Mouse (Mus musculus): ENCODE measurements around the gene Zdhhc6. TPM values are rescaled to one million over a fixed set of nuclear protein-coding genes. Genes with fewer than 3 reads are reported as not detected.

Gene Zdhhc6
- polyA plus RNA-seq, 1 experiment from 2014 or later, result 103 TPM

- H3K9me3 ChIP-seq (ENCODE audit: control insufficient read depth, low read length), result no peaks in the 10 kb centered on the region
- H3K9ac ChIP-seq (ENCODE audit: low read length), result no peak overlapping the region
- H3K4me3 ChIP-seq (ENCODE audit: low read depth, low read length), result no peak overlapping the region
- H3K4me1 ChIP-seq (ENCODE audit: control insufficient read depth, insufficient read depth, low read length), result no peaks in the 10 kb centered on the region
- H3K36me3 ChIP-seq (ENCODE audit: control insufficient read depth, insufficient read depth, low read length), result no peaks in the 10 kb centered on the region
- H3K27ac ChIP-seq (replicated peaks; ENCODE audit: low read depth, low read length), result no peak overlapping the region
- no peaks in the 10 kb centered on the region for H3K27me3 ChIP-seq (ENCODE audit: control insufficient read depth, insufficient read depth, low read length)
- DNase-seq (ENCODE audit: low spot score), result no peak
- ATAC-seq (ENCODE audit: insufficient number of reproducible peaks, low FRiP score, low TSS enrichment, low read depth), result no peak
- H3K4me2 ChIP-seq (ENCODE audit: low read depth, severe bottlenecking), result no peak overlapping the region
- WGBS, result 31% methylated on average over 2 of the region's 2 CpGs
Measured at GRCm38 (mm10) chr19:55236026-55236425, 79.8 kb downstream of the Zdhhc6 start.

DNA sequence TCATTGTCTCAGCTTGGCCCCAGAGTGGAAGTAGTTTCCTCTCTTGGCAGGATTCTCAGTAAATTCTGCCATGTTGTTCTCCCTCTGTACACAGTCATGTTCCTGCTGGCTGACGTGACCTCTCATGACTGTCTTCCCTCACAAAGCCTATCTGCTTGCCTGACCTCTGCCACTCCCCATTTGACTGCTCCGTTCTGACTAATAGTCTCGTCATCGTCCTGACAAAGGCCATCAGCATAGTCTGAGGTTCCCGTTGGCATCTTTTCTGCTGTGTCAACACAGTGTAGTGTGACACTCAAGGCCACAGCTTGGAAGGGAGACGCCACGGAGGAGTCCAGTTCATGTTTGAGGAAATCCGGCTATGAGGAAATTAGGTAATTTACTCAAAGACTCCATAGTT lies 83.7 kb downstream of the Zdhhc6 start:
- DNase-seq (ENCODE audit: low spot score) (no peak), ATAC-seq (ENCODE audit: insufficient number of reproducible peaks, low FRiP score, low TSS enrichment, low read depth) (no peak)
- Histone ChIP-seq H3K4me1 (ENCODE audit: control insufficient read depth, insufficient read depth, low read length) (no peaks in the 10 kb centered on the region), H3K9me3 (ENCODE audit: control insufficient read depth, low read length) (no peaks in the 10 kb centered on the region), H3K27ac (replicated peaks; ENCODE audit: low read depth, low read length) (no peak overlapping the region), H3K4me2 (ENCODE audit: low read depth, severe bottlenecking) (no peak overlapping the region), H3K27me3 (ENCODE audit: control insufficient read depth, insufficient read depth, low read length) (no peaks in the 10 kb centered on the region), H3K4me3 (ENCODE audit: low read depth, low read length) (no peak overlapping the region), H3K36me3 (ENCODE audit: control insufficient read depth, insufficient read depth, low read length) (no peaks in the 10 kb centered on the region), H3K9ac (ENCODE audit: low read length) (no peak overlapping the region)
- 81% methylated on average over 8 of the region's 8 CpGs for WGBS

- Histone ChIP-seq H3K9ac (ENCODE audit: low read length) (no peak overlapping the region), H3K27me3 (ENCODE audit: control insufficient read depth, insufficient read depth, low read length) (no peaks in the 10 kb centered on the region), H3K4me3 (ENCODE audit: low read depth, low read length) (no peak overlapping the region), H3K4me1 (ENCODE audit: control insufficient read depth, insufficient read depth, low read length) (no peaks in the 10 kb centered on the region), H3K4me2 (ENCODE audit: low read depth, severe bottlenecking) (no peak overlapping the region), H3K9me3 (ENCODE audit: control insufficient read depth, low read length) (no peaks in the 10 kb centered on the region), H3K36me3 (ENCODE audit: control insufficient read depth, insufficient read depth, low read length) (no peaks in the 10 kb centered on the region), H3K27ac (replicated peaks; ENCODE audit: low read depth, low read length) (no peak overlapping the region)
- DNase-seq (ENCODE audit: low spot score) (no peak), ATAC-seq (ENCODE audit: insufficient number of reproducible peaks, low FRiP score, low TSS enrichment, low read depth) (no peak)
- WGBS, result 87% methylated on average over 10 of the region's 10 CpGs
Measured at GRCm38 (mm10) chr19:55231081-55231480, 84.8 kb downstream of the Zdhhc6 start.

- WGBS, result 81% methylated on average over 7 of the region's 7 CpGs
- Histone ChIP-seq H3K9ac (ENCODE audit: low read length) (no peak overlapping the region), H3K9me3 (ENCODE audit: control insufficient read depth, low read length) (no peaks in the 10 kb centered on the region), H3K4me1 (ENCODE audit: control insufficient read depth, insufficient read depth, low read length) (no peaks in the 10 kb centered on the region), H3K4me2 (ENCODE audit: low read depth, severe bottlenecking) (no peak overlapping the region), H3K4me3 (ENCODE audit: low read depth, low read length) (no peak overlapping the region), H3K27ac (replicated peaks; ENCODE audit: low read depth, low read length) (no peak overlapping the region), H3K36me3 (ENCODE audit: control insufficient read depth, insufficient read depth, low read length) (no peaks in the 10 kb centered on the region), H3K27me3 (ENCODE audit: control insufficient read depth, insufficient read depth, low read length) (no peaks in the 10 kb centered on the region)
- ATAC-seq (ENCODE audit: insufficient number of reproducible peaks, low FRiP score, low TSS enrichment, low read depth) (no peak), DNase-seq (ENCODE audit: low spot score) (no peak)
Measured at GRCm38 (mm10) chr19:55227135-55227534, 88.7 kb downstream of the Zdhhc6 start.

DNA sequence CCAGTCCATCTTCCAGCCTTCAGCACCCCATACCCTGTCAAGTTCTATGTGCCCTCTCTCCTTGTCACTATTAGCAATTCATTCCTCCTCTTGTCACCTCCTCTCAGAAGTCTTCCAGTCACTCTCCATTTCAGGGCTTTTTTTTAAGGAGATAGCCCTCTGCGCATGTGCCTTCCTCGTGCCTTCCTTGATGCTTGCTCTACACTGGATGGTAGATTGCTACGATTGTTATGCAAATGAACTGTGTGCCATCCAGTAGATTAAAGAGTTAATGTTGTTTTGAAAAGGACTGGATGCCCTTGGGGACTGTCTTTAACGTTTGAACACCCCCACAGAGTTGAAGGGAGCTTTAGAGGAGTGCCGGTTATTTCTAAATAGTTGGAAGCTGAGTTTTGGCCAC lies 89.2 kb downstream of the Zdhhc6 start:
- no peak overlapping the region for H3K27ac ChIP-seq (replicated peaks; ENCODE audit: low read depth, low read length)
- H3K9me3 ChIP-seq (ENCODE audit: control insufficient read depth, low read length), result no peaks in the 10 kb centered on the region
- H3K4me3 ChIP-seq (ENCODE audit: low read depth, low read length), result no peak overlapping the region
- H3K36me3 ChIP-seq (ENCODE audit: control insufficient read depth, insufficient read depth, low read length), result no peaks in the 10 kb centered on the region
- ATAC-seq (ENCODE audit: insufficient number of reproducible peaks, low FRiP score, low TSS enrichment, low read depth), result no peak
- H3K4me1 ChIP-seq (ENCODE audit: control insufficient read depth, insufficient read depth, low read length), result no peaks in the 10 kb centered on the region
- WGBS, result 76% methylated on average over 5 of the region's 5 CpGs
- H3K4me2 ChIP-seq (ENCODE audit: low read depth, severe bottlenecking), result no peak overlapping the region
- no peak overlapping the region for H3K9ac ChIP-seq (ENCODE audit: low read length)
- no peak for DNase-seq (ENCODE audit: low spot score)
- H3K27me3 ChIP-seq (ENCODE audit: control insufficient read depth, insufficient read depth, low read length), result no peaks in the 10 kb centered on the region

DNA sequence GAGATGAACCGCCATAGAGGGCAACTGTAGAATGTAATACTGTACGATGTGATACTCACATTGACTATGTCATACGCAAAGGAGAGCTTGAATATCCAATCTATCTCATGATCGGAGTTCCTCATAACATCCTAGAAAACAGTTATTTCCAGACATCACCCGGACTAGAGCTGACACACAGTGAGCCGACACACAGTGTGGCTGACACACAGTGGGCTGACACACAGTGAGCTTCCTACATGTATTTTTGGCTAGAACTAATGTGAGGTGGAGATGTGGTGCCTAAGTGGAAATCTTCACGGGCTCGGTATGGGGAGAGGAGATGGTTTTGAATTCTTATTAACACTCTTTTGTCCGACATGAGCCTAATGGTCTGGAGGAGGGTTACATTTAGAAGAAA lies 93.6 kb downstream of the Zdhhc6 start:
- ATAC-seq (ENCODE audit: insufficient number of reproducible peaks, low FRiP score, low TSS enrichment, low read depth) (no peak), DNase-seq (ENCODE audit: low spot score) (no peak)
- Histone ChIP-seq H3K27me3 (ENCODE audit: control insufficient read depth, insufficient read depth, low read length) (no peaks in the 10 kb centered on the region), H3K9me3 (ENCODE audit: control insufficient read depth, low read length) (no peaks in the 10 kb centered on the region), H3K4me2 (ENCODE audit: low read depth, severe bottlenecking) (no peak overlapping the region), H3K9ac (ENCODE audit: low read length) (no peak overlapping the region), H3K4me1 (ENCODE audit: control insufficient read depth, insufficient read depth, low read length) (0 out of 2 replicates have a peak, but pooled peaks cover 4% of the 10 kb centered on the region), H3K4me3 (ENCODE audit: low read depth, low read length) (no peak overlapping the region), H3K36me3 (ENCODE audit: control insufficient read depth, insufficient read depth, low read length) (no peaks in the 10 kb centered on the region), H3K27ac (replicated peaks; ENCODE audit: low read depth, low read length) (no peak overlapping the region)
- WGBS, result 87% methylated on average over 9 of the region's 9 CpGs

Other genes with a start within 250 kb of the Zdhhc6 start
- 14.4 and 15.9 TPM in 2 replicates for gene Gpam, start 188.8 kb downstream of the Zdhhc6 start, polyA plus RNA-seq (2014; fragmentation: Nextera tagmentation; extraction: Ambion mirVana)
- gene Tectb, start 135.3 kb downstream of the Zdhhc6 start, polyA plus RNA-seq (2014; fragmentation: Nextera tagmentation; extraction: Ambion mirVana), result not detected in 2 replicates
- gene Gucy2g, start 74.8 kb downstream of the Zdhhc6 start, polyA plus RNA-seq (2014; fragmentation: Nextera tagmentation; extraction: Ambion mirVana), result not detected in 2 replicates
- 19.0 and 19.8 TPM in 2 replicates for gene Acsl5, start 64.1 kb downstream of the Zdhhc6 start, polyA plus RNA-seq (2014; fragmentation: Nextera tagmentation; extraction: Ambion mirVana)
- 24.2 and 28.4 TPM in 2 replicates for gene Vti1a, start 263 bp upstream of the Zdhhc6 start, polyA plus RNA-seq (2014; fragmentation: Nextera tagmentation; extraction: Ambion mirVana)